Mouse (Mus musculus) heart, embryonic 15.5 days (tissue): ENCODE measurements around the gene Hes6. TPM values are rescaled to one million over a fixed set of nuclear protein-coding genes. Genes with fewer than 3 reads are reported as not detected.

ENCODE experiments used
- ATAC-seq: fragments of 200-750 bp; cut with Nextera tagmentation; replicated peaks from 2 replicates; pipeline ENCODE4 v1.8.0; 2017; ENCODE audit warnings: low read depth, moderate TSS enrichment; ENCODE audit not compliant: insufficient number of reproducible peaks, insufficient read depth, low FRiP score
- H3K27ac ChIP-seq: fragments of 300-500 bp; sonication (generic); 2 replicates; pipeline ENCODE4 v1.5.1; 2015; ENCODE audit warnings: mild to moderate bottlenecking, inconsistent platforms
- H3K27me3 ChIP-seq: fragments of 300-500 bp; sonication (generic); 2 replicates; pipeline ENCODE4 v1.6.1; 2015; ENCODE audit warnings: inconsistent platforms
- H3K36me3 ChIP-seq: fragments of 300-500 bp; sonication (generic); 2 replicates; pipeline ENCODE4 v1.6.1; 2015; ENCODE audit warnings: mild to moderate bottlenecking, inconsistent platforms
- H3K4me1 ChIP-seq: fragments of 300-500 bp; sonication (generic); replicated peaks from 2 replicates; pipeline ENCODE4 v1.6.1; 2015; ENCODE audit warnings: inconsistent platforms
- H3K4me2 ChIP-seq: fragments of 300-500 bp; sonication (generic); 2 replicates; pipeline ENCODE4 v1.6.1; 2015; ENCODE audit warnings: inconsistent platforms, mild to moderate bottlenecking, moderate library complexity
- H3K4me3 ChIP-seq: fragments of 300-500 bp; sonication (generic); 2 replicates; pipeline ENCODE4 v1.5.1; 2015; ENCODE audit warnings: mild to moderate bottlenecking, inconsistent platforms
- H3K9ac ChIP-seq: fragments of 300-500 bp; sonication (generic); 2 replicates; pipeline ENCODE4 v1.6.1; 2015; ENCODE audit warnings: mild to moderate bottlenecking, inconsistent platforms
- H3K9me3 ChIP-seq: fragments of 300-500 bp; sonication (generic); replicated peaks from 2 replicates; pipeline ENCODE4 v1.6.1; 2016; ENCODE audit warnings: inconsistent platforms
- WGBS: fragments of 180-500 bp; shearing (Covaris S2); methylation state at CpG from one replicate; pipeline ENCODE4 v1.1.7; 2015; ENCODE audit warnings: mixed read lengths; 5-methylcytosine and 5-hydroxymethylcytosine counted together
- polyA plus RNA-seq: library from polyadenylated mRNA; unstranded; fragments of >200 nt; fragmentation: Nextera tagmentation; extraction: Ambion mirVana; gene quantifications from 2 replicates; pipeline ENCODE4 v1.2.1, GENCODE M21; 2015

Gene Hes6
- polyA plus RNA-seq, 1 experiment from 2014 or later, result 72.4 TPM

DNA sequence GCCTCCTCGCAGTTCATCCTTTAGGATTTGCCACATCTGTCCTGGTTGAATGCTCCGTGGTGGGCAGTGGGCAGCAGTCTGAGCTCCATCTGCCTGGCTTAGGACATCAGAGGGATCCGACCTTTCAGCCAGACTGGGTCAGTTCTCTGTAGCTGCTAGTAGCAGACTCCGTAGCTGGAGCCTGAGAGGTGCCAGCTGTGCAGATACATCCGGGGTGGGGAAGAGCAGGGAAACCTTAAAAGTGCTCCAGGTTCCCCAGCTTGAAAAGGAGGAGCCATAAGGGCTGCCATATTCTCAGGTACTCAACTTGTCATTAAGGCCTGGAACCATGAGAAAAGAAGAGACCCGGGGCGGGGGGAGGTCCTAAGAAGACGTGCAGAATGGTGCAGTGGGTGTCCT, 48.0 kb downstream of the Hes6 start:
- Histone ChIP-seq H3K4me2 (peak overlapping the region; percentile 97), H3K9ac (peak overlapping the region; percentile 61; the same call in 1 of the 2 replicates), H3K4me3 (peak overlapping the region; percentile 54), H3K27me3 (no peaks in the 10 kb centered on the region), H3K9me3 (peaks cover 4% of the 10 kb centered on the region; the same call in 1 of the 2 replicates), H3K27ac (no peak overlapping the region), H3K4me1 (peaks cover 14% of the 10 kb centered on the region), H3K36me3 (peaks cover 21% of the 10 kb centered on the region)
- no peak for ATAC-seq
- WGBS, result 26% methylated on average over 8 of the region's 8 CpGs

DNA sequence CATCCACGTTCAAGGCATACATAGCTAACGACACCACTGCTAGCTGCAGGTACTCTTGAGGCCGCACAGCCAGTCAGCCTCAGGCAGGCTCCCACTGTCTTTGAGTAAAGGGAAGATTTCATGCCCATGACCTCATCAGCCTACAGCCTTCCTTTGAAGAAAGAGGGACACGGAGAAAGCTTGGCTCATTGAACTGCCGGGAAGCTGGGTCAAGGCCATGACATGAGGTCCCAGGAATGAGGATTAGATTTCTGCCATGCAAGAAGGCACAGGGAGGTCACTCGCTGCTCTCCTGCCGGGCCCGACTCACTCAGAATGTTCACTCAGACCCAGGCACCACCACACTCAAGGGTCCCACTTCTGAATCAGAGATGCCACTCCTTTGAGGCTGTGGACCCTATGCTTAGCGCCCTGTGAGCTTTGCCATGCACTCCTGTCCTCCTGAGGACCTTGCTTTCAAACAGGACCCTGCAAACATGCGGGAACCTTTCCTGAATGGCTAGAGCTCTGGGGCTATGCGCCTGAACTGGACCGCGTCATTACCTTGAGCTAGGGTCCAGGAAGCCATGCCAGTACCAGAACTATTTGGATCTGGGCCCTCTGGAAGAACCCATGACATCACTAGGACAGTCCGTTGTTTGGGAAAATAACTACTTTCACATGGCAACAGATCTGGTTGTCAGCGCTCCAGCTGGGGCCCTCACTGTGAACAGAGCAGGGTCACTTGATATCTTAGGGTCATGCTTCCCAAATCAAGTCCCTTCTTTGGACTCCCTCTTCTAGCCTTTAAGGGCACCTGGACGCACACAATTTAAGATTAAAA, 48.8 kb downstream of the Hes6 start:
- H3K9ac ChIP-seq, result no peak overlapping the region
- no peaks in the 10 kb centered on the region for H3K27me3 ChIP-seq
- no peak overlapping the region for H3K4me2 ChIP-seq
- no peak overlapping the region for H3K27ac ChIP-seq
- peaks cover 23% of the 10 kb centered on the region for H3K36me3 ChIP-seq
- no peak overlapping the region for H3K4me3 ChIP-seq
- 89% methylated on average over 16 of the region's 16 CpGs for WGBS
- ATAC-seq, result no peak
- peaks cover 4% of the 10 kb centered on the region; the same call in 1 of the 2 replicates for H3K9me3 ChIP-seq
- peaks cover 14% of the 10 kb centered on the region for H3K4me1 ChIP-seq

DNA sequence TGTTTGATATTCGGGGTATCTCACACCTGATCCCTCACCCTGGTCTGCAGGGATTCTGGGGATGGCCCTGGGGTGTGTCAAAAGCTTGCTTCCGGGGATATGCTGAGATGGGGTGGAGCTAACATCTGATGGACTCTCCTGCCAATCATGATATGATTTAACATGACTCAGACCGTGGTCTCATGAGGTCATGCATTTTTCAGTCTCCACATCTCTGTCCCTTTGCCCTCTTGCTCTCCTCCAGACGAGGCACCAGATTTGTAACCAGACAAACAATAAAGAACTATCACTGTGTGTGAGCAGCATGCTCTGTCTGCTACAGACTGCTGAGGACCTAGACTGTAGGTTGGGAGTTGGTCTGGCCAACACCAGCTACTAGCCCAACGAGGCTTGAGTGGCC, 51.7 kb downstream of the Hes6 start:
- no peak overlapping the region for H3K4me3 ChIP-seq
- 70% methylated on average over 5 of the region's 5 CpGs for WGBS
- H3K9me3 ChIP-seq, result peaks cover 4% of the 10 kb centered on the region; the same call in 1 of the 2 replicates
- no peak overlapping the region for H3K4me2 ChIP-seq
- H3K36me3 ChIP-seq, result peaks cover 31% of the 10 kb centered on the region
- H3K4me1 ChIP-seq, result peaks cover 14% of the 10 kb centered on the region
- no peak for ATAC-seq
- no peak overlapping the region for H3K27ac ChIP-seq
- H3K27me3 ChIP-seq, result no peaks in the 10 kb centered on the region
- no peak overlapping the region for H3K9ac ChIP-seq

Other genes with a start within 250 kb of the Hes6 start
- 46.1 and 50.6 TPM in 2 replicates for gene Ramp1, start 234.2 kb downstream of the Hes6 start, polyA plus RNA-seq
- 60.4 and 65.0 TPM in 2 replicates for gene Ube2f, start 163.7 kb downstream of the Hes6 start, polyA plus RNA-seq
- 11.5 and 15.6 TPM in 2 replicates for gene Scly, start 115.7 kb downstream of the Hes6 start, polyA plus RNA-seq
- gene Espnl, start 92.0 kb downstream of the Hes6 start, polyA plus RNA-seq, result 0.03 and 0.08 TPM in 2 replicates
- 47.7 and 50.5 TPM in 2 replicates for gene Klhl30, start 63.0 kb downstream of the Hes6 start, polyA plus RNA-seq
- gene Erfe, start 47.6 kb downstream of the Hes6 start, polyA plus RNA-seq, result 0.78 and 1.5 TPM in 2 replicates
- 96.7 and 110 TPM in 2 replicates for gene Ilkap, start 15.2 kb downstream of the Hes6 start, polyA plus RNA-seq
- gene Per2, start 45.3 kb upstream of the Hes6 start, polyA plus RNA-seq, result 4.5 and 5.0 TPM in 2 replicates
- gene Traf3ip1, start 80.6 kb upstream of the Hes6 start, polyA plus RNA-seq, result 3.9 and 6.1 TPM in 2 replicates
- 5.0 and 6.5 TPM in 2 replicates for gene Asb1, start 126.5 kb upstream of the Hes6 start, polyA plus RNA-seq